Mouse (Mus musculus): Measurements from ENCODE around the gene Tns1.

DNA sequence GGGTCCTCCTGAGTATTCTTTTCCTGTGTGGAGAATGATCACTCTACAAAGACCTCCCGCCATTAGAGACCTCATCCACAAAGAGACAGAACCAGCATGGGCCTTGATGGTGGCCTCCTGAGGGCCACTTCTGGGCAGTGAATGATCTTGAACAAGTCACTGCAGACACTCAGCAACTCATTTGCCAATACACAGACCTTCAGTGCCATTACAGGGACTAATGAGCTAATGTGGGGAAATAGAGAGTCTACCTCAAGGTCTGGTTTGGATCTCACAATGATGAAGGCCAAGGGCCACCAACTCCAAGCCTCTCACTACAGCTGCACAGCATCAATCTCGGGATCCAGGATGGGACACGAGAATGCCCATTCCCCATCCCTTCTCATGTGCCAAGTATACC, 127.6 kb downstream of the Tns1 start:
- TF ChIP-seq CTCF (IDR thresholded peaks at IDR 0.05; ENCODE audit: insufficient read depth, low read depth, low read length): no peak
- TF ChIP-seq POLR2A (IDR thresholded peaks at IDR 0.05; ENCODE audit: insufficient read depth, low read depth, low read length): no peak
